In genomic region chr10:20310969-20311769, GRCm38 (mm10) we compare ENCODE assay signal across 8 mouse cellular contexts. TPM values are rescaled to one million over a fixed set of nuclear protein-coding genes. Genes with fewer than 3 reads are reported as not detected.
A peak's percentile ranks its signal among the peaks of the same experiment; 100 is the strongest.
DNase-seq lines count a peak whose midpoint lies in the region; ATAC-seq lines count a peak whose summit lies in the region.

No protein-coding gene starts in this region.

- ATAC-seq in heart, embryonic 16.5 days (replicated peaks; ENCODE audit: extremely low read depth, insufficient read depth, low FRiP score) = no peak
- ATAC-seq in liver, embryonic 12.5 days = no peak
- peak; percentile 0; the same call in 1 of the 2 replicates for ATAC-seq in neural tube, embryonic 15.5 days (ENCODE audit: low FRiP score)

- peak overlapping the region; percentile 89 for H3K4me3 ChIP-seq in heart, embryonic 10.5 days
- H3K4me3 ChIP-seq in heart, embryonic 16.5 days (ENCODE audit: low read length) = peak overlapping the region; percentile 94
- peak overlapping the region; percentile 91 for H3K4me3 ChIP-seq in liver, embryonic 12.5 days
- peak overlapping the region; percentile 91 for H3K4me3 ChIP-seq in neural tube, embryonic 15.5 days (replicated peaks)

- WGBS in heart, embryonic 10.5 days = 50% methylated on average over 11 of the region's 11 CpGs
- 50% methylated on average over 11 of the region's 11 CpGs for WGBS in heart, embryonic 16.5 days
- WGBS in liver, embryonic 12.5 days (ENCODE audit: insufficient replicate concordance) = 47% methylated on average over 11 of the region's 11 CpGs
- WGBS in neural tube, embryonic 15.5 days = 13% methylated on average over 11 of the region's 11 CpGs

- H3K9ac ChIP-seq in heart, embryonic 16.5 days (ENCODE audit: low read length) = peak overlapping the region; percentile 74
- H3K9ac ChIP-seq in liver, embryonic 12.5 days = peak overlapping the region; percentile 84
- H3K9ac ChIP-seq in neural tube, embryonic 15.5 days (replicated peaks) = peak overlapping the region; percentile 92

- H3K27ac ChIP-seq in heart, embryonic 10.5 days = peak overlapping the region; percentile 99
- peak overlapping the region; percentile 98 for H3K27ac ChIP-seq in heart, embryonic 16.5 days (ENCODE audit: low read length)
- H3K27ac ChIP-seq in liver, embryonic 12.5 days = peak overlapping the region; percentile 100
- peak overlapping the region; percentile 100 for H3K27ac ChIP-seq in neural tube, embryonic 15.5 days (replicated peaks)

- H3K27me3 ChIP-seq in heart, embryonic 10.5 days (ENCODE audit: insufficient read depth, poor library complexity, severe bottlenecking) = no peaks in the 10 kb centered on the region
- H3K27me3 ChIP-seq in heart, embryonic 16.5 days (ENCODE audit: control insufficient read depth, insufficient read depth, low read length) = no peaks in the 10 kb centered on the region
- no peaks in the 10 kb centered on the region for H3K27me3 ChIP-seq in liver, embryonic 12.5 days (replicated peaks)
- H3K27me3 ChIP-seq in neural tube, embryonic 15.5 days (replicated peaks) = no peaks in the 10 kb centered on the region

- intact Hi-C loops in heart, postnatal 25 days (cut with DNase I) = loop anchor here (2.0 to 5.0 kb wide), 2 partner anchors 16 to 641 kb away; partner anchors contain the start of gene Ahi1

- no peaks in the 10 kb centered on the region for H3K9me3 ChIP-seq in heart, embryonic 10.5 days
- H3K9me3 ChIP-seq in heart, embryonic 16.5 days (replicated peaks; ENCODE audit: control insufficient read depth, low read length) = no peaks in the 10 kb centered on the region
- no peaks in the 10 kb centered on the region for H3K9me3 ChIP-seq in liver, embryonic 12.5 days (replicated peaks)
- H3K9me3 ChIP-seq in neural tube, embryonic 15.5 days (replicated peaks) = no peaks in the 10 kb centered on the region

- 0 out of 2 replicates have a peak, but pooled peaks cover 5% of the 10 kb centered on the region for H3K36me3 ChIP-seq in heart, embryonic 10.5 days
- H3K36me3 ChIP-seq in heart, embryonic 16.5 days (ENCODE audit: control insufficient read depth, insufficient read depth) = 0 out of 2 replicates have a peak, but pooled peaks cover 2% of the 10 kb centered on the region
- H3K36me3 ChIP-seq in liver, embryonic 12.5 days = 0 out of 2 replicates have a peak, but pooled peaks cover 3% of the 10 kb centered on the region
- H3K36me3 ChIP-seq in neural tube, embryonic 15.5 days = no peaks in the 10 kb centered on the region

- H3K4me1 ChIP-seq in heart, embryonic 10.5 days = peaks cover 14% of the 10 kb centered on the region
- H3K4me1 ChIP-seq in heart, embryonic 16.5 days (ENCODE audit: control insufficient read depth, insufficient read depth, low read length) = peaks cover 15% of the 10 kb centered on the region
- H3K4me1 ChIP-seq in liver, embryonic 12.5 days = peaks cover 35% of the 10 kb centered on the region
- H3K4me1 ChIP-seq in neural tube, embryonic 15.5 days = peaks cover 18% of the 10 kb centered on the region

- DNase-seq in heart, embryonic 10.5 days (ENCODE audit: low spot score) = no peak
- no peak for DNase-seq in heart, postnatal 25 days (ENCODE audit: low spot score)
- peak; percentile 11 for DNase-seq in Muller cell, postnatal 12 days (ENCODE audit: inconsistent ontology term)
- DNase-seq in left cerebral cortex, adult 18-20 months (ENCODE audit: low spot score in 2 of 2) = no peak
- no peak for DNase-seq in natural killer cell, adult 2 months (ENCODE audit: low spot score in 2 of 2)

- peak overlapping the region; percentile 73 for H3K4me2 ChIP-seq in heart, embryonic 16.5 days (ENCODE audit: low read depth, low read length)
- H3K4me2 ChIP-seq in liver, embryonic 12.5 days = peak overlapping the region; percentile 87
- peak overlapping the region; percentile 72 for H3K4me2 ChIP-seq in neural tube, embryonic 15.5 days

RNA-seq across cellular contexts. Expression of gene Bclaf1, which starts 1.1 kb away (rescaled TPM):
- 105 and 116 TPM in 2 replicates for polyA plus RNA-seq in heart, embryonic 10.5 days (2016; fragmentation: Nextera tagmentation; extraction: Ambion mirVana)
- total RNA-seq in heart, postnatal 25 days (2021) = 10 to 100 TPM; 45.5 to 58.2 TPM
- polyA plus RNA-seq in heart, embryonic 16.5 days (2015; fragmentation: Nextera tagmentation; extraction: Ambion mirVana) = 76.5 and 81.8 TPM in 2 replicates
- polyA plus RNA-seq in liver, embryonic 12.5 days (2016; fragmentation: Nextera tagmentation; extraction: Ambion mirVana) = 79.3 and 80.4 TPM in 2 replicates
- polyA plus RNA-seq in neural tube, embryonic 15.5 days (2015; fragmentation: Nextera tagmentation; extraction: Ambion mirVana) = 96.8 and 101 TPM in 2 replicates
- 100 to 1,000 TPM; 111 to 116 TPM for total RNA-seq in left cerebral cortex, adult 18-20 months (2021)

RNA-seq across cellular contexts. Expression of gene Mtfr2, which starts 36.4 kb away (rescaled TPM):
- 2.4 and 2.8 TPM in 2 replicates for polyA plus RNA-seq in heart, embryonic 10.5 days (2016; fragmentation: Nextera tagmentation; extraction: Ambion mirVana)
- total RNA-seq in heart, postnatal 25 days (2021) = under 1 TPM in 1 of 2 experiments, not detected in 1; 0.16 TPM
- 1.1 and 1.4 TPM in 2 replicates for polyA plus RNA-seq in heart, embryonic 16.5 days (2015; fragmentation: Nextera tagmentation; extraction: Ambion mirVana)
- 3.4 and 4.7 TPM in 2 replicates for polyA plus RNA-seq in liver, embryonic 12.5 days (2016; fragmentation: Nextera tagmentation; extraction: Ambion mirVana)
- polyA plus RNA-seq in neural tube, embryonic 15.5 days (2015; fragmentation: Nextera tagmentation; extraction: Ambion mirVana) = 0.31 and 0.73 TPM in 2 replicates
- total RNA-seq in left cerebral cortex, adult 18-20 months (2021) = under 1 TPM; 0.53 to 0.54 TPM
